Mouse (Mus musculus) stomach, embryonic 14.5 days (tissue): Measurements from ENCODE around the gene Paqr7. TPM values are rescaled to one million over a fixed set of nuclear protein-coding genes. Genes with fewer than 3 reads are reported as not detected.

Source experiments
- ATAC-seq: fragments of 200-750 bp; cut with Nextera tagmentation; 2 replicates; pipeline ENCODE4 v1.8.0; 2017; ENCODE audit warnings: low read depth, moderate TSS enrichment; ENCODE audit not compliant: insufficient number of reproducible peaks, insufficient read depth, low FRiP score
- H3K27ac ChIP-seq: fragments of 300-500 bp; sonication (generic); 2 replicates; pipeline ENCODE4 v1.5.1; 2014; ENCODE audit warnings: mild to moderate bottlenecking, low read length, moderate library complexity, mixed read lengths
- H3K27me3 ChIP-seq: fragments of 300-500 bp; sonication (generic); 2 replicates; pipeline ENCODE4 v1.6.1; 2014; ENCODE audit warnings: low read length, control low read depth, mixed read lengths; ENCODE audit not compliant: control insufficient read depth, insufficient read depth
- H3K36me3 ChIP-seq: fragments of 300-500 bp; sonication (generic); 2 replicates; pipeline ENCODE4 v1.6.1; 2014; ENCODE audit warnings: mild to moderate bottlenecking, control low read depth, low read length, moderate library complexity, mixed read lengths; ENCODE audit not compliant: control insufficient read depth, insufficient read depth
- H3K4me1 ChIP-seq: fragments of 300-500 bp; sonication (generic); 2 replicates; pipeline ENCODE4 v1.6.1; 2014; ENCODE audit warnings: low read length, control low read depth, mixed read lengths; ENCODE audit not compliant: control insufficient read depth, insufficient read depth
- H3K4me2 ChIP-seq: fragments of 300-500 bp; sonication (generic); replicated peaks from 2 replicates; pipeline ENCODE4 v1.6.1; 2014; ENCODE audit warnings: low read depth, low read length, control low read depth
- H3K4me3 ChIP-seq: fragments of 300-500 bp; sonication (generic); 2 replicates; pipeline ENCODE4 v1.5.1; 2014; ENCODE audit warnings: low read depth, low read length, control low read depth
- H3K9ac ChIP-seq: fragments of 300-500 bp; sonication (generic); replicated peaks from 2 replicates; pipeline ENCODE4 v1.6.1; 2014; ENCODE audit warnings: low read depth, mild to moderate bottlenecking, control low read depth, low read length, moderate library complexity, mixed read lengths
- H3K9me3 ChIP-seq: fragments of 300-500 bp; sonication (generic); 2 replicates; pipeline ENCODE4 v1.6.1; 2016; ENCODE audit warnings: low read depth, low read length, control low read depth; ENCODE audit not compliant: control insufficient read depth
- WGBS: fragments of 180-500 bp; shearing (Covaris S2); extraction: QIAGEN DNeasy Blood & Tissue Kit; methylation state at CpG from one replicate; pipeline ENCODE4 v1.1.7; 2014; 5-methylcytosine and 5-hydroxymethylcytosine counted together
- polyA plus RNA-seq: library from polyadenylated mRNA; unstranded; fragments of >200 nt; fragmentation: Nextera tagmentation; extraction: Ambion mirVana; gene quantifications from 2 replicates; pipeline ENCODE4 v1.2.1, GENCODE M21; 2014

Gene Paqr7
- polyA plus RNA-seq, 1 experiment from 2014 or later = 2.3 TPM

GRCm38 (mm10) chr4:134480864-134481263 is 15.6 kb upstream of the Paqr7 start:
- no peaks in the 10 kb centered on the region for H3K27me3 ChIP-seq
- H3K36me3 ChIP-seq = peaks cover under 1% of the 10 kb centered on the region; the same call in 1 of the 2 replicates
- H3K9ac ChIP-seq = no peak overlapping the region
- H3K4me3 ChIP-seq = no peak overlapping the region
- H3K4me1 ChIP-seq = no peaks in the 10 kb centered on the region
- ATAC-seq = no peak
- no peak overlapping the region for H3K27ac ChIP-seq
- no peaks in the 10 kb centered on the region for H3K9me3 ChIP-seq
- H3K4me2 ChIP-seq = no peak overlapping the region
- WGBS = 26% methylated on average over 6 of the region's 6 CpGs

- Histone ChIP-seq H3K27ac (no peak overlapping the region), H3K27me3 (no peaks in the 10 kb centered on the region), H3K4me2 (no peak overlapping the region), H3K4me3 (no peak overlapping the region), H3K4me1 (no peaks in the 10 kb centered on the region), H3K9me3 (no peaks in the 10 kb centered on the region), H3K36me3 (no peaks in the 10 kb centered on the region; the same call in 1 of the 2 replicates), H3K9ac (no peak overlapping the region)
- no peak for ATAC-seq
- WGBS = 49% methylated on average over 6 of the region's 6 CpGs
Measured at GRCm38 (mm10) chr4:134481270-134481669, 15.2 kb upstream of the Paqr7 start.

DNA sequence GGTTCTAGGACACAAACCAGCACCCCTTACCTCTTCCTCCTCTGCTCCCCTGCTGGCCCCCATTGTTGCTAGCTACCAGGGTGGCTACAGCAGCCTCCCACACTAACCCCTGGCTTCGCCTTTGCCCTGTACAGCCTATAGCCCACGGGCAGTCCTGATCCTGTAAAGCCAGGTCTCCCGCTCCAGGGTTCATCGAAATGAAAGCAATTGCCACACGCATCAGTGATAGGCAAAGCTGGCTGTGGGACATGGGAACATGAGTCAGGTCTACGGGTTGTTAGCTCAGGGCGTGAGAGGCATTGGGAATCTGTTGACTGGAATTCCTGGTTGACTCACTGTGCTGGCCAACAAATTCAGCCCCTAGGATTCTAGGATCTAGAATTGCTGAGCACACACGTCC is 14.1 kb upstream of the Paqr7 start:
- Histone ChIP-seq H3K27me3 (no peaks in the 10 kb centered on the region), H3K4me3 (no peak overlapping the region), H3K4me1 (no peaks in the 10 kb centered on the region), H3K27ac (no peak overlapping the region), H3K36me3 (no peaks in the 10 kb centered on the region), H3K9me3 (no peaks in the 10 kb centered on the region), H3K9ac (no peak overlapping the region), H3K4me2 (no peak overlapping the region)
- no peak for ATAC-seq
- WGBS = 73% methylated on average over 8 of the region's 8 CpGs

DNA sequence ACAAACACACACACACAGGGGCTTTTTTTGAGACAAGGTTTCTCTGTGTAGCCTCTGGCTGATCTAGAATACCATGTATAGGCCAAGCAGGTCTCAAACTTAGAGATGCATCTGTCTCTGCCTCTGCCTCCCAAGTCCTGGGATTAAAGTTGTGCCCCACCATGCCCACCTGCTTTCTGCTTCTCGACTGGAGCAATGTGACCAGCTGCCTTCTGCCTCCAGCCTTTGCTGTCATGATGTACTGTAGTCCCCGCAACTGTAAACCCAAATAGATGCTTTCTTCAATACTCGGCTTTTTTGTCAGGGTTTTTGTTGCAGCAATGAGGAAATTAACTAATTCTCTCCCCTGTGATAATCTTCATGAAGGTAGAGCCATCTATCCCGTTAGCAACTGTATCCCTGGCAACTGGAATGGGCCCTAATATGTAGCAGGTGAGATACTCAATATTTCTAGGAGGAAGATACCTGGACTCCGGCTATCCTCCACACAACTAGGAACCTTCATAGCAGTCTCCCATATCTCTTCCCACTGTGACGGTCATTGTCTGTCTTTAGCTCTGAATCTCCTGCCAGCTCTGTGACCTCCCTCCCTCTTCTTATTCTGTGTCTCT is 13.3 kb upstream of the Paqr7 start:
- WGBS = 55% methylated on average over 6 of the region's 6 CpGs
- Histone ChIP-seq H3K27me3 (no peaks in the 10 kb centered on the region), H3K9me3 (no peaks in the 10 kb centered on the region), H3K27ac (no peak overlapping the region), H3K9ac (no peak overlapping the region), H3K4me1 (no peaks in the 10 kb centered on the region), H3K4me2 (no peak overlapping the region), H3K36me3 (no peaks in the 10 kb centered on the region), H3K4me3 (no peak overlapping the region)
- ATAC-seq = no peak

GRCm38 (mm10) chr4:134483696-134484095 is 12.8 kb upstream of the Paqr7 start:
- H3K9me3 ChIP-seq = no peaks in the 10 kb centered on the region
- WGBS = 61% methylated on average over 6 of the region's 6 CpGs
- ATAC-seq = no peak
- H3K4me1 ChIP-seq = no peaks in the 10 kb centered on the region
- no peak overlapping the region for H3K4me2 ChIP-seq
- no peak overlapping the region for H3K4me3 ChIP-seq
- H3K9ac ChIP-seq = no peak overlapping the region
- no peaks in the 10 kb centered on the region for H3K27me3 ChIP-seq
- H3K27ac ChIP-seq = no peak overlapping the region
- no peaks in the 10 kb centered on the region for H3K36me3 ChIP-seq

DNA sequence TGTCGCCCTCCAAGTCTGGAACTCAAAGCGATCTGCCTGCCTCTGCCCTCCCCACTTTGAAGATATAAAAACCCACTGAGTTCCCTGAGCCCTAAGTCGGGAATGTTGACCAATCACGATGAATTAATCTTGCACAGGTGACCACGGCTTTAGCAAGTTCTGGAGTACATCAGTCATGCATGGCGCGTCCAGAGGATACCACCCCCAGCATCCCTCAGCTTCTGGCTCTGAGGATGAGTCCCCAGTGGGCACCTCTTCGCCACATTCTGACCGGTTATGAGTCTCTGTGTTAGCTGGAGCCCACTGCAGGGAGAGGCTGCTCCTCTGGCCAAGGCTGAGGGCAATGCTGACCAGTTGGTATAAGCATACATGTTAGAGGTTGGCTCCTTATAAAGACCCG is 12.3 kb upstream of the Paqr7 start:
- no peaks in the 10 kb centered on the region for H3K27me3 ChIP-seq
- H3K4me1 ChIP-seq = no peaks in the 10 kb centered on the region
- H3K4me3 ChIP-seq = no peak overlapping the region
- WGBS = 72% methylated on average over 10 of the region's 10 CpGs
- no peak for ATAC-seq
- H3K9ac ChIP-seq = no peak overlapping the region
- H3K27ac ChIP-seq = no peak overlapping the region
- no peak overlapping the region for H3K4me2 ChIP-seq
- no peaks in the 10 kb centered on the region for H3K36me3 ChIP-seq
- no peaks in the 10 kb centered on the region for H3K9me3 ChIP-seq

- H3K27ac ChIP-seq = no peak overlapping the region
- no peak for ATAC-seq
- no peaks in the 10 kb centered on the region for H3K9me3 ChIP-seq
Measured at GRCm38 (mm10) chr4:134485151-134485900, 11.2 kb upstream of the Paqr7 start.

GRCm38 (mm10) chr4:134488211-134488610 is 8.3 kb upstream of the Paqr7 start:
- Histone ChIP-seq H3K27me3 (no peaks in the 10 kb centered on the region), H3K9me3 (no peaks in the 10 kb centered on the region), H3K36me3 (no peaks in the 10 kb centered on the region), H3K9ac (no peak overlapping the region), H3K4me1 (no peaks in the 10 kb centered on the region), H3K27ac (no peak overlapping the region), H3K4me2 (no peak overlapping the region), H3K4me3 (no peak overlapping the region)
- no peak for ATAC-seq
- 80% methylated on average over 5 of the region's 5 CpGs for WGBS

More at GRCm38 (mm10) chr4:134485151-134485900, 11.2 kb upstream of the Paqr7 start:
- no peak overlapping the region for H3K9ac ChIP-seq
- H3K27me3 ChIP-seq = no peaks in the 10 kb centered on the region
- H3K4me1 ChIP-seq = no peaks in the 10 kb centered on the region
- H3K4me3 ChIP-seq = no peak overlapping the region
- H3K36me3 ChIP-seq = no peaks in the 10 kb centered on the region
- H3K4me2 ChIP-seq = no peak overlapping the region
- 78% methylated on average over 5 of the region's 5 CpGs for WGBS
